Mouse (Mus musculus) spleen, adult 2 months (tissue): ENCODE results near the gene Tgfbr3. TPM values are rescaled to one million over a fixed set of nuclear protein-coding genes. Genes with fewer than 3 reads are reported as not detected.

Experiments used
- DNase-seq, 2 experiments: peaks; one replicate each; pipeline versions ENCODE4 v3.0.0 to v3.0.0-alpha.2; 2012 to 2021; ENCODE audit warnings: low spot score in 2 of 2, low read depth in 1 of 2
- H3K27ac ChIP-seq: fragments of 200-500 bp; 2 replicates; pipeline ENCODE4 v1.5.1; 2012; ENCODE audit warnings: low read length, inconsistent platforms; ENCODE audit not compliant: insufficient read depth
- H3K27me3 ChIP-seq: fragments of 200-500 bp; 2 replicates; pipeline ENCODE4 v1.6.1; 2012; ENCODE audit warnings: mild to moderate bottlenecking, moderate library complexity, low read length, inconsistent platforms; ENCODE audit not compliant: control insufficient read depth, insufficient read depth
- H3K36me3 ChIP-seq: fragments of 200-500 bp; 2 replicates; pipeline ENCODE4 v1.6.1; 2012; ENCODE audit warnings: mild to moderate bottlenecking, low read length, inconsistent platforms; ENCODE audit not compliant: control insufficient read depth, insufficient read depth
- H3K4me1 ChIP-seq: fragments of 200-500 bp; 2 replicates; pipeline ENCODE4 v1.6.1; 2011; ENCODE audit warnings: inconsistent platforms; ENCODE audit not compliant: control insufficient read depth, insufficient read depth, insufficient read length
- H3K4me3 ChIP-seq: fragments of 200-500 bp; 2 replicates; pipeline ENCODE4 v1.5.1; 2011; ENCODE audit warnings: mild to moderate bottlenecking, inconsistent platforms; ENCODE audit not compliant: insufficient read depth, insufficient read length; ENCODE audit errors: extremely low read depth
- CTCF ChIP-seq: fragments of 200-500 bp; IDR thresholded peaks from 2 replicates; pipeline ENCODE4 v1.5.1; 2011; ENCODE audit warnings: mild to moderate bottlenecking, inconsistent platforms; ENCODE audit not compliant: insufficient read depth, insufficient read length, insufficient replicate concordance; ENCODE audit errors: extremely low read depth
- POLR2A ChIP-seq: fragments of 200-500 bp; IDR thresholded peaks from 2 replicates; pipeline ENCODE4 v1.6.1; 2011; ENCODE audit warnings: low read depth, low read length, inconsistent platforms
- WGBS: fragments of 180-500 bp; shearing (Covaris S2); methylation state at CpG from one replicate; pipeline ENCODE4 v1.1.7; 2018; 5-methylcytosine and 5-hydroxymethylcytosine counted together
- polyA plus RNA-seq: library from polyadenylated mRNA; depleted of rRNA; stranded (reverse); fragments of >200 nt; gene quantifications from 2 replicates; pipeline ENCODE4 v1.2.3, GENCODE M21; 2012

The Tgfbr3 gene
- polyA plus RNA-seq, 1 experiment, result 20.5 TPM

DNA sequence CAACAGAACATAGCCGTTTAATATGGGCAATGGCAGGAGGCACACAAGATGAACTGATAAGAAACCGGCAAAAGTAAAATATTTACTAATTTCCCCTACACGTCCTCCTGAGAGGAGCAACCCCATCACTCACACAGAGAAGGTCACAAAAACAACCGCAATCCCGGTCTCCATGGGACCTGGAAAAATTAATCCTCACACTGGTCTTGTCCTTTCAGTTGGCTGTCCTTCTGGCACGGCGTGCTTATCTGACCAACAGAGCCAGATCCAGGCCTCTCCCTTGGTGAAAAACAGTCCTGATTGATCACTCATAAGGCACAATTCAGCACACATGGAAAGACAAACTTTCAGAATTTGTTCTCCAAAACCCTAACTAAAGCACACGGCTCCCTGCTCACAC lies 157.2 kb downstream of the Tgfbr3 start:
- no peak for DNase-seq
- Histone ChIP-seq H3K27ac (no peak overlapping the region), H3K4me1 (no peaks in the 10 kb centered on the region), H3K4me3 (no peak overlapping the region), H3K27me3 (no peaks in the 10 kb centered on the region), H3K36me3 (no peaks in the 10 kb centered on the region)
- WGBS, result 88% methylated on average over 8 of the region's 8 CpGs
- TF ChIP-seq POLR2A (no peak), CTCF (no peak)

DNA sequence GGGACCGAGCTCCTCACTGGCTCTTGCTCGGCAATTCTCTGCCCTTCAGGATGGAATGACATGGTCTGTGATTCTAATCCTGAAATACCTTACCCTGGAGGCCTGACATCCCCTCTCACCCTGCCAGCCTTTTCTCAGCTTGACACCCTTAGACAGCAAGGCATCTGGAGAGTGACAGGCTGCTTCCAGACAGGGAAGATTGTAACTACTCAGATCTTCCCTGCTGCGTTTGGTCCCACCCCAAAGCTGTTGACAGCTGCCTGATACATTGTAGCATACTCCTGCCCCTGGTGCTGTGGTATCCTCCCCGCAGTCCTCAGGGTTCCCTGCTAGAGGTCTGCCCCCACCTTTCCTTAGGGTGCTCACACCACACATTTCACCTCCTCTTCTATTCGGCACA lies 160.1 kb downstream of the Tgfbr3 start:
- TF ChIP-seq POLR2A, result no peak
- TF ChIP-seq CTCF, result no peak
- no peaks in the 10 kb centered on the region for H3K36me3 ChIP-seq
- no peaks in the 10 kb centered on the region for H3K27me3 ChIP-seq
- no peak overlapping the region for H3K4me3 ChIP-seq
- 92% methylated on average over 5 of the region's 5 CpGs for WGBS
- no peak for DNase-seq
- H3K4me1 ChIP-seq, result no peaks in the 10 kb centered on the region; the same call in 1 of the 2 replicates
- no peak overlapping the region for H3K27ac ChIP-seq

DNA sequence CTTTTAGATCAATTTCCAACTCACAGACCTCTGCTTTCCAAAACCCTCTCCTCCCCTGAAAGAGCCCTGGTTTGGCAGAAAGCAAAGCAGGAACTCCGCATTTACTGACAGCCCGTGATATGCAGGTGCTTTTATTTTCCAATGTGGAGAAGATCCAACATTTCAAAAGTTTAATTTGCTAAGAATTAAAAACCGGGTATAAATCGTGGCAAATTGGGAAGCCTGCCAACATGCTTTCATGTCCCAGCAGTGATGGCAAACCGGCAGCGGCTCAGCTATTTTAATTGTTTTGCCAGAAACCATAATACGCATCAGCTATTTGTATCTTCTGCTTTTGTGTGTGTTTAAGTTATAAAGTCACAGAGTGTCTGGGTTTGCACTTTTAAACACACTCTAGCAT lies 162.9 kb downstream of the Tgfbr3 start:
- Histone ChIP-seq H3K4me1 (no peaks in the 10 kb centered on the region; the same call in 1 of the 2 replicates), H3K27me3 (no peaks in the 10 kb centered on the region), H3K27ac (no peak overlapping the region), H3K36me3 (no peaks in the 10 kb centered on the region), H3K4me3 (no peak overlapping the region)
- no peak for DNase-seq
- no peak for TF ChIP-seq POLR2A
- WGBS, result 85% methylated on average over 7 of the region's 7 CpGs

DNA sequence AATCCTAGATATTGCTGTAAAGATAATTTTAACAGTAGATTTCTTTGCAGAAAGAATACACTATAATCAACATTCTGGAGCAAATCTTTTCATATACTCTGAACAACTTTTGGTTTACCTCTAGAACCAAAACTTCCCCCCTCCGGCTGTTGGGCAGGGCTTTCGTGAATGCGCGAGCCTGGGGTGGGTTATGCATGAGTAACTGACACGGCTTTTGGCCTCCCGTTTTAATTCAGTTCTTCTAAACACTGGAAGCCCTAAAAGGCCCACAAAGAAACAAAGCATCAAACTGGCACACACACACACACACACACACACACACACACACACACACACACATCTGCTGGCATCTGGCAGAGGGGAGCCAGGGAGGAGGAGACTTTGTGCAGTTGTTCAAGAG lies 164.3 kb downstream of the Tgfbr3 start:
- WGBS, result 49% methylated on average over 6 of the region's 6 CpGs
- H3K36me3 ChIP-seq, result no peaks in the 10 kb centered on the region
- TF ChIP-seq CTCF (no peak), POLR2A (no peak)
- no peak overlapping the region for H3K27ac ChIP-seq
- no peaks in the 10 kb centered on the region; the same call in 1 of the 2 replicates for H3K4me1 ChIP-seq
- H3K27me3 ChIP-seq, result no peaks in the 10 kb centered on the region
- no peak overlapping the region for H3K4me3 ChIP-seq
- no peak for DNase-seq

DNA sequence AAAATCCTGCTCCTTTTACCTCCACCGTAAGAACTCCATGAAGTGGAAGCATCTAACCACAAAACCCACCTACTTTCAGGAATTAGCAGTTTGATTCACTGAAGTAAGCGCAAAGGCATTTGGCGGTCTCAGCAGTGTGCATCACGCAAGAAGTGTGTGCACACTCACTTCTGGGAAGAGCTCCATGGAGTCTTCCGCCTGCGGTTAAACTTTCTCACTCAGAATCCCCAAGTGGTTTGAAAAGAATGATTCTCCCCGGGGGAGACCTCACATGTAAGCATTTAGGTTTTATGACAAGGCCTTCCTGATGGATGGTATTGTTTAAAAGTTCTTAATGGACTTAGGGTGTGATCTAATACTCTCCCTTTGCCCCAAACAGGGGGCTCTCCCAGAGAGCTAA lies 164.9 kb downstream of the Tgfbr3 start:
- DNase-seq, result no peak
- Histone ChIP-seq H3K4me1 (no peaks in the 10 kb centered on the region; the same call in 1 of the 2 replicates), H3K36me3 (no peaks in the 10 kb centered on the region), H3K27ac (no peak overlapping the region), H3K4me3 (no peak overlapping the region), H3K27me3 (no peaks in the 10 kb centered on the region)
- 64% methylated on average over 7 of the region's 7 CpGs for WGBS
- no peak for TF ChIP-seq CTCF
- no peak for TF ChIP-seq POLR2A

DNA sequence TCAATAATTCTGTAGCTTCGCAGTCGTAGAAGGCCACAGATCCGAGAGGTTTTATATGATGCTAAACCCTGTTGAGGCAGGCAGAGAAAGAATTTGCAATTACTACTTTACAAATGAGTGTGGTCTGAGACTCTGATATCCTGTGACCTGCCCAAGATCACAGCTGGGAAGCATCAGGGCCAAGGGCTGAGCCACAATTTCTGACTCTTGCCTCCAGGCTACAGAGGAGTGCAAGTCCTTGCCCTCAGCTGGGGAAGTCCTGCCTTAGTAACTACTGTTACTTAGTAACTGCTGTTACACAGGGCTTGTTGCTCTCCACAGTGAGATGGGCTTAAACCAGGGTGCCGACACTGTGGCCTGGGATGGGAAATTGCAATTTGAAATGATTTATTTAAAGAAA lies 166.8 kb downstream of the Tgfbr3 start:
- H3K27me3 ChIP-seq, result no peaks in the 10 kb centered on the region
- H3K27ac ChIP-seq, result no peak overlapping the region
- WGBS, result 85% methylated on average over 4 of the region's 4 CpGs
- no peak for DNase-seq
- no peaks in the 10 kb centered on the region for H3K36me3 ChIP-seq
- H3K4me1 ChIP-seq, result no peaks in the 10 kb centered on the region; the same call in 1 of the 2 replicates
- H3K4me3 ChIP-seq, result no peak overlapping the region
- TF ChIP-seq CTCF, result no peak
- TF ChIP-seq POLR2A, result no peak

DNA sequence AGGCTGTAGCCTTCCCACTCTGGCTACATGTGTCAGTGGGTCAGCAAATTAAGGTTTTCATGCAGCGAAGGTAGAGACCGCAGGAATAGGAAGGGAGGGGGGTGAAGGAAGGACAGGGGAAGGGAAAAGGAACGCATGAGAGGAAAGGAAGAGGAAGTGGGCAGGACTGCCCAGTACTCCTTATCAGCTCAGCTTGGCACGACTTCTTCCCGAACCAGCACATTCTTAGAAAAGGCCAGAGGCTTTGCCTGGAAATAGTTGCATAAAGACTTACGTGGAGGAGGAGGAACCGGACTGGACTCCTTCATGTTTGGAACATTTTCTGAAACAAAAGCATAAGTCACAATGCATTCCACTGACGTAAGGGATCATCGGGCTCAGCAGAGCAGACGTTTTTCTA lies 168.3 kb downstream of the Tgfbr3 start:
- Histone ChIP-seq H3K27ac (no peak overlapping the region), H3K36me3 (no peaks in the 10 kb centered on the region), H3K4me3 (no peak overlapping the region), H3K27me3 (no peaks in the 10 kb centered on the region), H3K4me1 (no peaks in the 10 kb centered on the region; the same call in 1 of the 2 replicates)
- WGBS, result 37% methylated on average over 10 of the region's 10 CpGs
- TF ChIP-seq POLR2A (no peak), CTCF (no peak)
- no peak for DNase-seq

DNA sequence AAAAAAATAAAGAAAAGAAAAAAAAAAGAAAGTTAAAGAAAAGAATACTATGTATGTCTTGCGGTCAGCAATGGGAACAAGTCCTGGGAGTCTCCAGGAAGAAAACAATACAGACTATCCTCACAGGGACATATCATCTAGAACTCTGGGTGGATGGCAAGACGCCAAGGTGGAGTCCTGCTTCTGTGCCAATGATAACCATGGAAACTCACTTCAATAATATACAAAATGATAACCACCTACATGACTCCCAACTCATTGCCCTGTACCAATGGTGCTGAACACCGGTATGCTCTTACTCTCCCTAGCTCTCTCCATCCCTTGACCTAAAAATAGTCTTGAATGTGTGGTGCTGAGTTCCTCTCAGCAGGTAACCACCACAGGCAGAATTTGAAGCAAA lies 168.8 kb downstream of the Tgfbr3 start:
- WGBS, result 67% methylated on average over 3 of the region's 3 CpGs
- DNase-seq, result no peak
- Histone ChIP-seq H3K4me1 (no peaks in the 10 kb centered on the region; the same call in 1 of the 2 replicates), H3K27ac (no peak overlapping the region), H3K36me3 (no peaks in the 10 kb centered on the region), H3K27me3 (no peaks in the 10 kb centered on the region), H3K4me3 (no peak overlapping the region)
- TF ChIP-seq POLR2A (no peak), CTCF (no peak)
